In genomic region chr5:113986182-113986961, GRCm38 (mm10) we compare ENCODE assay signal across 8 mouse cellular contexts. TPM values are rescaled to one million over a fixed set of nuclear protein-coding genes. Genes with fewer than 3 reads are reported as not detected.
DNase-seq lines count a peak whose midpoint lies in the region; ATAC-seq and TF ChIP-seq lines count a peak whose summit lies in the region.

No protein-coding gene starts in this region.

- peaks cover 7% of the 10 kb centered on the region for H3K79me2 ChIP-seq in heart, adult 2 months (replicated peaks; ENCODE audit: control insufficient read depth, insufficient read depth, low read length)

- TF ChIP-seq EP300 in heart, adult 2 months (IDR thresholded peaks at IDR 0.05; ENCODE audit: insufficient read depth, low read depth, low read length) = peak; percentile 52; the same call in 1 of the 2 replicates

- peak overlapping the region; percentile 16; the same call in 1 of the 2 replicates for H3K4me2 ChIP-seq in kidney, embryonic 15.5 days
- no peak overlapping the region for H3K4me2 ChIP-seq in midbrain, embryonic 15.5 days

- no peak overlapping the region for H3K9ac ChIP-seq in heart, adult 2 months (ENCODE audit: low read depth, low read length)
- no peak overlapping the region for H3K9ac ChIP-seq in kidney, embryonic 15.5 days
- H3K9ac ChIP-seq in midbrain, embryonic 15.5 days = no peak overlapping the region

- peak; percentile 50 for ATAC-seq in kidney, embryonic 15.5 days (replicated peaks; ENCODE audit: low FRiP score)
- ATAC-seq in midbrain, embryonic 15.5 days (replicated peaks) = no peak
- no peak for ATAC-seq in inflammation-experienced regulatory T-cells, adult 6 months

- no peak for TF ChIP-seq POLR2A in heart, adult 2 months (IDR thresholded peaks at IDR 0.05; ENCODE audit: insufficient read depth, low read depth, low read length)

- DNase-seq in CD4-positive, CD25-positive, alpha-beta regulatory T cell, adult 2 months (ENCODE audit: low read depth, low spot score) = peak; percentile 18
- DNase-seq in NIH3T3 (ENCODE audit: low read depth) = peak; percentile 21
- peak; percentile 83 to 86 for DNase-seq in heart, adult 2 months
- peak; percentile 76 for DNase-seq in lung, postnatal 10 days
- DNase-seq in left cerebral cortex, adult 11 months (ENCODE audit: low spot score) = no peak

- H3K4me1 ChIP-seq in heart, adult 2 months (ENCODE audit: control insufficient read depth, insufficient read depth, low read length) = peaks cover 38% of the 10 kb centered on the region
- H3K4me1 ChIP-seq in kidney, embryonic 15.5 days = peaks cover 62% of the 10 kb centered on the region
- peaks cover 22% of the 10 kb centered on the region for H3K4me1 ChIP-seq in midbrain, embryonic 15.5 days

- H3K4me3 ChIP-seq in heart, adult 2 months = no peak overlapping the region
- H3K4me3 ChIP-seq in kidney, embryonic 15.5 days (replicated peaks) = no peak overlapping the region
- no peak overlapping the region for H3K4me3 ChIP-seq in midbrain, embryonic 15.5 days

- 29% methylated on average over 9 of the region's 9 CpGs for WGBS in heart, adult 2 months
- WGBS in kidney, embryonic 15.5 days = 7% methylated on average over 9 of the region's 9 CpGs
- WGBS in midbrain, embryonic 15.5 days = 64% methylated on average over 9 of the region's 9 CpGs

- TF ChIP-seq CTCF in heart, adult 2 months (IDR thresholded peaks at IDR 0.05) = peak; percentile 59

- H3K27me3 ChIP-seq in heart, adult 2 months (ENCODE audit: control insufficient read depth, insufficient read depth, low read length) = no peaks in the 10 kb centered on the region
- no peaks in the 10 kb centered on the region for H3K27me3 ChIP-seq in kidney, embryonic 15.5 days
- no peaks in the 10 kb centered on the region for H3K27me3 ChIP-seq in midbrain, embryonic 15.5 days (replicated peaks)

- H3K27ac ChIP-seq in heart, adult 2 months = peak overlapping the region; percentile 76
- H3K27ac ChIP-seq in kidney, embryonic 15.5 days = peak overlapping the region; percentile 88
- no peak overlapping the region for H3K27ac ChIP-seq in midbrain, embryonic 15.5 days

- intact Hi-C loops in heart, adult 2 months (cut with DNase I) = loop anchor here (1.0 to 2.0 kb wide), 2 partner anchors 11 to 30 kb away; no protein-coding TSS in a partner anchor

- no peaks in the 10 kb centered on the region for H3K9me3 ChIP-seq in kidney, embryonic 15.5 days (replicated peaks)
- no peaks in the 10 kb centered on the region for H3K9me3 ChIP-seq in midbrain, embryonic 15.5 days

- H3K36me3 ChIP-seq in heart, adult 2 months (ENCODE audit: control insufficient read depth, insufficient read depth, low read length) = peaks cover 4% of the 10 kb centered on the region
- H3K36me3 ChIP-seq in kidney, embryonic 15.5 days = peaks cover 31% of the 10 kb centered on the region
- no peaks in the 10 kb centered on the region; the same call in 1 of the 2 replicates for H3K36me3 ChIP-seq in midbrain, embryonic 15.5 days (replicated peaks)

RNA-seq across cellular contexts. Expression of gene Ssh1, which starts 7.3 kb away (rescaled TPM):
- total RNA-seq in heart, adult 2 months (2021) = 10 to 100 TPM; 13.4 to 15.2 TPM
- 7.4 and 9.8 TPM in 2 replicates for polyA plus RNA-seq in heart, adult 2 months (2012; rRNA removed)
- 14.7 and 18.3 TPM in 2 replicates for polyA plus RNA-seq in kidney, embryonic 15.5 days (2015; fragmentation: Nextera tagmentation; extraction: Ambion mirVana)
- polyA plus RNA-seq in midbrain, embryonic 15.5 days (2015; fragmentation: Nextera tagmentation; extraction: Ambion mirVana) = 11.7 and 15.1 TPM in 2 replicates
- 10 to 100 TPM; 15.5 to 18.0 (median 16.9) TPM for polyA plus RNA-seq in inflammation-experienced regulatory T-cells, adult 6 months (2017; shearing (Covaris generic))

RNA-seq across cellular contexts. Expression of gene Dao, which starts 17.1 kb away (rescaled TPM):
- not detected for total RNA-seq in heart, adult 2 months (2021)
- polyA plus RNA-seq in heart, adult 2 months (2012; rRNA removed) = not detected in 2 replicates
- polyA plus RNA-seq in kidney, embryonic 15.5 days (2015; fragmentation: Nextera tagmentation; extraction: Ambion mirVana) = 14.2 and 14.9 TPM in 2 replicates
- not detected in 2 replicates for polyA plus RNA-seq in midbrain, embryonic 15.5 days (2015; fragmentation: Nextera tagmentation; extraction: Ambion mirVana)
- polyA plus RNA-seq in inflammation-experienced regulatory T-cells, adult 6 months (2017; shearing (Covaris generic)) = not detected

Comparison
In these comparisons a context has a peak if more than half of its experiments do, and no peak if none do; other contexts are left out.
1. RNA of gene Dao, which starts 17.1 kb away (polyA plus RNA-seq): 14.2 to 14.9 TPM in kidney, embryonic 15.5 days; not detected in heart, adult 2 months, not detected in midbrain, embryonic 15.5 days and not detected in inflammation-experienced regulatory T-cells, adult 6 months; every median in the first group is over 10 times any median in the second.